Mouse (Mus musculus) 3134 (cell line): ENCODE data around the gene Rnpepl1.
"Not testable (repeated sequence)": the region's sequence is repeated elsewhere in the genome, so short reads cannot be mapped to it uniquely, and the experiment has no call there.

ENCODE experiments used
- DNase-seq: peaks from one replicate; pipeline ENCODE4 v3.0.0-alpha.2; 2011; ENCODE audit warnings: low spot score; ENCODE audit not compliant: insufficient read length; ENCODE audit errors: extremely low read depth

Rnpepl1 gene

GRCm38 (mm10) chr1:92935977-92936376 is 25.4 kb downstream of the Rnpepl1 start:
- no peak for DNase-seq

GRCm38 (mm10) chr1:92936467-92936866 is 25.9 kb downstream of the Rnpepl1 start:
- DNase-seq: no peak

- DNase-seq: no peak
Measured at GRCm38 (mm10) chr1:92937797-92938196, 27.2 kb downstream of the Rnpepl1 start.

- no peak for DNase-seq
Measured at GRCm38 (mm10) chr1:92939746-92940145, 29.2 kb downstream of the Rnpepl1 start.

- no peak for DNase-seq
Measured at GRCm38 (mm10) chr1:92943219-92943989, 32.8 kb downstream of the Rnpepl1 start.

DNA sequence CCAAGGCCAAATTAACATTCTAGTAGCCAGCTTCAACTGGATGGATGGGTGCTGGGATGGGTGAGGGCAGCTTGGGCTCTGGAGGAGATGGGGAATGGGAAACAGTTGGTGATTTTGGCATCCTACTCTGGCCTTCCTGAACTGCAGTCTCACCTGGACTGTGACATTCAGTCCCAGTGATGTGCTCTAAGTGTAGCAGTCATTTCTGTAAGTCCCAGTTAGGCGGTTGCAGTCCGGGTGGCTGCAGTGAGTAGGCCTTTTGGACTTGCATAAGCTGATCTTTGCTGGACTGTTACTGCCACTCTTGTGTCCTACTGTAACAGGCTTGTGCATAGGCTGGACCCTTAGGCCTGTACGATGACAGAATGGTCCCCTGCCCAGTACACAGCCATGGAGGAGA is 37.4 kb downstream of the Rnpepl1 start:
- no peak for DNase-seq

DNA sequence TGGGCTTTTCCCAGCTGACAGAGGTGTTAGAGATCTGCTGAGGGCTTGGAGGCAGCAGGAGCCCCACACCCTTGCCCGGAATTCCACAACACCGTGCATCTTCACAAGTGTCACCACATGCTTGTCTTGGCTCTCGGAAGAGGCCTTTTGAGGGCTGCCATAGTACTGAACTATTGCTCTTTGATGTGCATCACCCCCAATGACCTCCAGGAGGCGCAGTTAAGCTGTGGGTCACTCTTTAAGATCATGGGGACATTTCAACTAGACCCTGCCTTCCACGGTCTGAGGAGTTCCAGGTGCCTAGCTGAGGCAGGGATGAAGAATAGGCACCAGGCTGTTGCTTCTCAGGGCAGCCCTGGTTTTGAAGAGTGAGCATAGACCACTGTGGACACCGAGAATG is 38.8 kb downstream of the Rnpepl1 start:
- no peak for DNase-seq

- DNase-seq: no peak
Measured at GRCm38 (mm10) chr1:92950607-92951006, 40.0 kb downstream of the Rnpepl1 start, which contains the start of gene Gpr35. TSS of gene Gpr35 (plus strand) at chr1:92950865.

DNA sequence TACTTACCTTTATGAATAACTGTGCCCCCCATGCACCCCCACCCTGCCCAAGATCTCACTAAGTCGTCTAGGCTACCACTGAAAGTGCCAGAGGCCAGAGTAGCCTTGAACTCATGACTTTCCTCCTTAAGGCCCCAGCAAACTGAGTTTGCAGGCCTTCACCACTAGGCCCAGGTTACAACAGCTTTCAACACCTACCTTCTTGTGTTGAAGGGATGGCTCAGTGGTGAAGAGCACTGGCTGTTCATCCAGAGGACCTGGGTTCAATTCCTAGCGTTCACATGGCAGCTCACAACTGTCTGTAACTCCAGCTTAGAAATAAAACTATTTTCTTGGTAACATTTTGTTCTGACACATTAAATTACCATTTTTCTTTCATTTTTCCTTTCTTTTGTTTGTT is 43.1 kb downstream of the Rnpepl1 start:
- no peak for DNase-seq

- not testable (repeated sequence) for DNase-seq
Measured at GRCm38 (mm10) chr1:92956571-92957335, 46.2 kb downstream of the Rnpepl1 start.

DNA sequence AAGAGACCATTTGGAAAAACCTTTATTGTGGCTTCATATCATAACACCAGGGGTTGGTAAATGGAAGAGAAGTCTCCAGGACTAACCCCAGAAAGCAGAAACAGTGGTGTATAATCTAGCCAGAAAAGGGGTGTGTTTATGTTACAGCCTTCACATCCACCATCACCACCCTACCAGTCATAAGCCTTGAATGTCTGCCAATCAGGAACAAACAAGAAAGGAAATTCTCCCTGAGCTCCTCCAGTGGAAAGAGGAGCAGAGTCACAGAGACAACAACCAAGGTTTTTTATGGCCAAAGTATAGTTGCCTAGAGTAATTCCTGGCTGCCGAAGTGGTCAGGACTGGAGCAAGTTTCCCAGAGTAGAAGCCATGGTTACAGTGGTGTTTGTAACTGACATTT is 48.4 kb downstream of the Rnpepl1 start:
- no peak for DNase-seq

- DNase-seq: not testable (repeated sequence)
Measured at GRCm38 (mm10) chr1:92970791-92971190, 60.2 kb downstream of the Rnpepl1 start.

GRCm38 (mm10) chr1:92971879-92972795 is 61.6 kb downstream of the Rnpepl1 start:
- DNase-seq: peak; percentile 37

GRCm38 (mm10) chr1:92972854-92973253 is 62.3 kb downstream of the Rnpepl1 start:
- DNase-seq: peak; percentile 33
